Mouse (Mus musculus) gastrocnemius, adult 2 months (tissue): ENCODE results near the gene Sufu. TPM values are rescaled to one million over a fixed set of nuclear protein-coding genes. Genes with fewer than 3 reads are reported as not detected.
A peak's percentile ranks its signal among the peaks of the same experiment; 100 is the strongest.

Experiments used
- DNase-seq: peaks from one replicate; pipeline ENCODE4 v3.0.0; 2022
- H3K27ac ChIP-seq: fragments of 200-600 bp; 2 replicates; pipeline ENCODE4 v1.8.1; 2022; ENCODE audit warnings: mild to moderate bottlenecking
- H3K4me3 ChIP-seq: fragments of 200-600 bp; 2 replicates; pipeline ENCODE4 v1.8.1; 2022; ENCODE audit warnings: mild to moderate bottlenecking, moderate library complexity
- CTCF ChIP-seq: fragments of 200-600 bp; IDR thresholded peaks from 2 replicates; pipeline ENCODE4 v1.8.1; 2022; ENCODE audit warnings: antibody characterized with exemption, mild to moderate bottlenecking, moderate library complexity
- intact Hi-C: fragments of 180-260 bp; cut with DNase I; formaldehyde crosslinking; loops from one replicate; pipeline ENCODE4 v1.15.1; 2025
- total RNA-seq, 2 experiments: library from RNA; stranded (reverse); gene quantifications; 2 replicates each; pipeline ENCODE4 v1.2.3; 2021

Sufu gene
- total RNA-seq, 2 experiments from 2014 or later: 5.1 to 6.1 TPM

- H3K27ac ChIP-seq: peak overlapping the region; percentile 82
Measured at GRCm38 (mm10) chr19:46459889-46460288, 63.2 kb downstream of the Sufu start.

DNA sequence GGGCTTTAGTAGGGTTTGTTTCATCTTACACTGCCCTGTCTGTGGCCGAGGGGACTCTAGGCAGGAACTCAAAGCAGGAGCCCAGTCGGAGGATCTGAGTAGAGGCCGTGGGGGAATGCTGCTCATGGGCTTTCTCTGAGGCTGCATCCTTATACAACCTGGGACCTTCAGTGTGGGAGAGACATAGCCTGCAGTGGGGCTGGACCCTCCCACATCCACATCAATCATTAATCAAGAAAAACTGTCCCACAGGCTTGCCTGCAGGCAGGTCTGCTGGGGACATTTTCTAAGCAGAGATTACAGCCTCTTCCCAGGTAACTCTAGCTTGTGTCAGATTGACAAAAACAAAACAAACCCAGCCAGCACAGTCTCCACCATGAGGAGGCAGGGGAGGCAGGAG is 65.9 kb downstream of the Sufu start:
- no peak overlapping the region for H3K4me3 ChIP-seq
- intact Hi-C loops: no loop called here
- DNase-seq: no peak
- H3K27ac ChIP-seq: no peak overlapping the region
- no peak for TF ChIP-seq CTCF

More at GRCm38 (mm10) chr19:46459889-46460288, 63.2 kb downstream of the Sufu start:
- TF ChIP-seq CTCF: no peak
- no peak overlapping the region for H3K4me3 ChIP-seq
- DNase-seq: no peak
- intact Hi-C loops: no loop called here

DNA sequence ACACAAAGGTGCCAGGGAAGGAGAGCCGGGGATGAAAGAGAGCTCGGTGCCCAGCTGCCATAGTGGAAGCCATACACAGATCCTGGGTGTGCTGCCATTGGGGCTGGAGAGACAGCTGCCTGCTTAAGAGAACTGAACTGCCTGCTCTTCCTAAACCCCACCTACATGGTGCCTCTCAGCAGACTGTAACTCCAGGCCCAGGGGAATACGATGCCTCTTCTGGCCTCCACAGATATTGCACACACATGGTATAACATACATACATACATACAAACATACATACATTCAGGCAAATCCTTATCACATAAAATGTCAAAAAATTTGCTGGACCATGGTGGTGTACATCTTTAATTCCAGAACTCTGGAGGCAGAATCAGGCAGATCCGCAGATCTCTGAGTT is 66.8 kb downstream of the Sufu start:
- Histone ChIP-seq H3K4me3 (no peak overlapping the region), H3K27ac (no peak overlapping the region)
- no peak for TF ChIP-seq CTCF
- intact Hi-C loops: no loop called here
- no peak for DNase-seq

DNA sequence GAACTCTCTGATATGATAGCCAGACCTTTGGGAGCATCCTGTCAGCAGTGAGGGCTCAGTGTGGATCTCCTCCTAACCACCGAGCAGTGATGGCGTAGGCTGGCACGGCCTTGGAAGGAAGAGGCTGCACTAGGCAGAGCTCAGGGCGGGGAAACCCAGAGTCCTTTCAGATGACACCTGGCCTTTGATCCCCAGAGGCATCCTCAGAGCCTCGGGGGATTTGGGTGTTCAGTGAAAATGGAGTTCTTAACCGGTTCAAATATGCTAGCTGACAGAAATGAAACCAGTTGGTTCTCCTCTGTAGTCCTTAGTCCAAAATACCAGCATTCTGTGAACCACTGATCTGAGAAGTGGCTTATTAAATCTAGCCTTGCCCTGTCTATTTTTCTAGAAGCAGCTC is 69.5 kb downstream of the Sufu start:
- no peak for TF ChIP-seq CTCF
- intact Hi-C loops: no loop called here

DNA sequence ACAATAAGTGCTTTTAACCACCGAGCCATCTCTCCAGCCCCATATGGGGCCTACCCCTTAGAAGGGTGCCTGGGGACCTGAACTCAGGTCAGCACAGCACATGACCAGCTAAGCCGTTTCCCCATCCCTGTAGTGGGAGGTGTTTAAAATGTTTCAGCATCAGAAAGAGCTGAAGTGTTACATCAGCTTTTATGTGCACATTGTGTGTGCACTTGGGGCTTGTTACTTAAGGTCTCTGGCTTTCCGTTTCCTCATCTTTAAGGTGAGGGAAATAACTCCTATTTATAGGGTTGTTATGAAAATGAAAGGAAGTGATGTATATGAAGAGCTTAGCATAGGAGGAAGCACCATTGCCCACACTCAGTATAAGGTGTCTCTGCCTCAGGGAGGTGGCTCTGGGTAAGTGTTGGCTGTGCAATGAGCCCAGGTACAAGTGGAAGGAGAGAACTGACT is 70.4 kb downstream of the Sufu start:
- no peak for TF ChIP-seq CTCF
- Histone ChIP-seq H3K4me3 (no peak overlapping the region), H3K27ac (no peak overlapping the region)
- no peak for DNase-seq
- intact Hi-C loops: no loop called here

More for the DNA sequence above, 69.5 kb downstream of the Sufu start:
- DNase-seq: no peak
- Histone ChIP-seq H3K27ac (peak overlapping the region; percentile 71; the same call in 1 of the 2 replicates), H3K4me3 (no peak overlapping the region)

DNA sequence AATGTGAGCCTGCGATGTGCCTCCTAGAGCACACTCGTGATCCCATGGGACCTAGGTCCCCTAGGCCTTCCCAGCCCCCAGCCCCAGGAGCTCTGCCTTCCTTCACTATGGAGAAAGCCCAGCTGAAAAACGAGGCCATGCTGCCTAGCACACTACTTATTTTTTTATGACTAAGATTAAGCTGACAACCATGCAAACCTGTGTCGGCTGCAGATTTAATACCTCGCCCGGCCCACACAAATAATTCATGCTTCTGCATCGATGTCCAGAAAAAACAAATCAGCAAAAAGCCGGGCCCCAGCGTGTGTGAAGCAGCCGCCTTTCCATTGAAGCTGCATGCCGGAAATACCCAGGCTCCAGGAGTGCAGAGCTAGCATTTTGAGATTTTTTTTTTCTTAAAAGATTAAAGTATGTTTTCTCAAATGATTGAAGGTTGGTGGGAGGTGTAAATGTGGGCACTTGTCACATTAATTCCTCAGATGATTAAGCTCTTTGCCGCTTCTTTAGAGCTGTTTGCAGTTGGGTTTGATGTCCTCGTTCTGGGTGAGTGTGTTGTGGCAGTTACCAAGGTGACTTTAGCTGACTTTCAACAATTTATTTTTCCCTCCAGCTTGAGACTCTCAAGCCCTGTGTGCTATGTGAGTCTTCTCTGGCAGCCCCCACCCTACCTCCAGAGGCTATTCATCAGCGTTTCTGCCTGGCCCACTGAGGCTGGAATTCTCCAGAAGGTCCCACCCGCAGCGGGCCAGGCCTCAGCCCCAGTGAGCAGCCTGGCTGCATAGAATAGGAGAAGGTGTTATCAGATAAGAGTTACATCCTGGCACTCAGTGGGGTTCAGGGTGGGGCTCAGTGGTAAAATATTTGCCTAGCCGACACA is 73.9 kb downstream of the Sufu start:
- TF ChIP-seq CTCF: no peak
- no peak overlapping the region for H3K4me3 ChIP-seq
- H3K27ac ChIP-seq: peak overlapping the region; percentile 85
- DNase-seq: peak; percentile 26
- intact Hi-C loops: no loop called here

- TF ChIP-seq CTCF: no peak
- intact Hi-C loops: no loop called here
- Histone ChIP-seq H3K27ac (peak overlapping the region; percentile 85), H3K4me3 (peak overlapping the region; percentile 35)
- peak; percentile 74 for DNase-seq
Measured at GRCm38 (mm10) chr19:46471324-46472093, 74.8 kb downstream of the Sufu start.

- Histone ChIP-seq H3K27ac (peak overlapping the region; percentile 86), H3K4me3 (no peak overlapping the region)
- no peak for TF ChIP-seq CTCF
- peak; percentile 69 for DNase-seq
- intact Hi-C loops: no loop called here
Measured at GRCm38 (mm10) chr19:46477432-46477845, 80.7 kb downstream of the Sufu start.

GRCm38 (mm10) chr19:46478242-46478641 is 81.5 kb downstream of the Sufu start:
- Histone ChIP-seq H3K4me3 (no peak overlapping the region), H3K27ac (peak overlapping the region; percentile 86)
- intact Hi-C loops: no loop called here
- DNase-seq: peak; percentile 81
- no peak for TF ChIP-seq CTCF

GRCm38 (mm10) chr19:46478826-46479225 is 82.1 kb downstream of the Sufu start:
- peak; percentile 8; the same call in 1 of the 2 replicates for TF ChIP-seq CTCF
- DNase-seq: peak; percentile 81
- Histone ChIP-seq H3K4me3 (peak overlapping the region; percentile 45), H3K27ac (peak overlapping the region; percentile 86)
- intact Hi-C loops: no loop called here

- intact Hi-C loops: no loop called here
- no peak for TF ChIP-seq CTCF
- H3K27ac ChIP-seq: peak overlapping the region; percentile 86
Measured at GRCm38 (mm10) chr19:46479306-46480075, 82.8 kb downstream of the Sufu start.

DNA sequence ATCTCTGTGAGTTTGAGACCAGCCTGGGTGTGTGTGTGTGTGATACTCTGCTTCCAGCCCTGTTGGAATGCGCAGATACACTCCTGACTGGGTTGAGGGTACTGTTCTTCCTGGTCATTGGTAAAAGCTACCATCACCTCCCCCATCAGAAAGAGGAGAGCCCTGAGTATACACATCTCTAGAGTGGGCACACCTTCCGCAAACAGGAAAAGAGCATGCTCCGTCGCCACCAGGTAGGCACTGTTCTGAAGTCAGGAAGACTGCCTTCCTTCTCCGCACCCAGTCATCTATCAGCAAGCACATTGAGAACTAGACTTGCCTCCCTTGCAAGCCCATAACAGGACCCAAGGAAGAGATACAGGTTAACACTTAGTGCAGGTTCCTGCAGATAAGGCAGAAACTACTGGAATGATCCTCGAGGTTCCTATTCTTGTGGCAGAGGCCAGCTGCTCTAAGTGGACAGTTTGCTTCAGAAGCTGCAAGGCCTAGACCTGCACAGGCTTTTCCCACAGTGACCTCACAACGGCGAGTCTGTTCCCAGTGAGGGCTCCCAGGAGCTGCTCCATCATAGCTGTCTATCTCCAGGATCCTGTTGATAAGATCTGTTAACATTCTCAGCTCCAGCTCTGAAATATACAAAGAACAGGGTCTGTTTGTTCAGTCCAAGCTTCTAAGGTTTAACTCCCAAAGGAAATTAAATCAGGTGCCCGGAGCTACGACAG is 84.1 kb downstream of the Sufu start:
- intact Hi-C loops: no loop called here
- no peak for TF ChIP-seq CTCF
- Histone ChIP-seq H3K27ac (no peak overlapping the region), H3K4me3 (no peak overlapping the region)
- DNase-seq: peak; percentile 11

More at GRCm38 (mm10) chr19:46479306-46480075, 82.8 kb downstream of the Sufu start:
- peak overlapping the region; percentile 45 for H3K4me3 ChIP-seq
- peak; percentile 53 for DNase-seq
